Mouse (Mus musculus) heart, embryonic 14.5 days (tissue): ENCODE data around the gene Mob3b. TPM values are rescaled to one million over a fixed set of nuclear protein-coding genes. Genes with fewer than 3 reads are reported as not detected.

Experiments used
- ATAC-seq: fragments of 200-750 bp; cut with Nextera tagmentation; 2 replicates; pipeline ENCODE4 v1.8.0; 2017; ENCODE audit warnings: low read depth, moderate TSS enrichment; ENCODE audit not compliant: insufficient number of reproducible peaks, insufficient read depth, low FRiP score
- H3K27ac ChIP-seq, 2 experiments: fragments of 200-500 bp in 1 of 2; fragments of 300-500 bp in 1 of 2; sonication (generic) in 1 of 2; replicated peaks in 1 of 2; 2 replicates each; pipeline ENCODE4 v1.5.1; 2012 to 2014; ENCODE audit warnings: low read depth in 2 of 2, low read length in 2 of 2, control low read depth in 1 of 2, mild to moderate bottlenecking in 1 of 2, mixed read lengths in 1 of 2; ENCODE audit not compliant: control insufficient read depth in 1 of 2, insufficient read depth in 1 of 2
- H3K27me3 ChIP-seq: fragments of 300-500 bp; sonication (generic); 2 replicates; pipeline ENCODE4 v1.6.1; 2014; ENCODE audit warnings: mild to moderate bottlenecking, low read length, control low read depth; ENCODE audit not compliant: control insufficient read depth, insufficient read depth
- H3K36me3 ChIP-seq: fragments of 300-500 bp; sonication (generic); 2 replicates; pipeline ENCODE4 v1.6.1; 2014; ENCODE audit warnings: mild to moderate bottlenecking, control low read depth, low read length, mixed read lengths; ENCODE audit not compliant: control insufficient read depth, insufficient read depth
- H3K4me1 ChIP-seq, 2 experiments: fragments of 200-500 bp in 1 of 2; fragments of 300-500 bp in 1 of 2; sonication (generic) in 1 of 2; 2 replicates each; pipeline ENCODE4 v1.6.1; 2012 to 2014; ENCODE audit warnings: low read length in 2 of 2, control low read depth in 1 of 2, mixed read lengths in 1 of 2; ENCODE audit not compliant: control insufficient read depth in 2 of 2, insufficient read depth in 2 of 2
- H3K4me2 ChIP-seq: fragments of 300-500 bp; sonication (generic); 2 replicates; pipeline ENCODE4 v1.6.1; 2014; ENCODE audit warnings: mild to moderate bottlenecking, low read length
- H3K4me3 ChIP-seq, 2 experiments: fragments of 200-500 bp in 1 of 2; fragments of 300-500 bp in 1 of 2; sonication (generic) in 1 of 2; 2 replicates each; pipeline ENCODE4 v1.5.1; 2012 to 2014; ENCODE audit warnings: low read length in 2 of 2, mild to moderate bottlenecking in 2 of 2, control low read depth in 1 of 2, low read depth in 1 of 2, moderate library complexity in 1 of 2; ENCODE audit not compliant: control insufficient read depth in 1 of 2, insufficient read depth in 1 of 2
- H3K9ac ChIP-seq: fragments of 300-500 bp; sonication (generic); 2 replicates; pipeline ENCODE4 v1.6.1; 2014; ENCODE audit warnings: mild to moderate bottlenecking, low read length
- H3K9me3 ChIP-seq: fragments of 300-500 bp; sonication (generic); 2 replicates; pipeline ENCODE4 v1.6.1; 2016; ENCODE audit warnings: low read length, control low read depth; ENCODE audit not compliant: control insufficient read depth
- WGBS: fragments of 180-500 bp; shearing (Covaris S2); extraction: QIAGEN DNeasy Blood & Tissue Kit; methylation state at CpG from one replicate; pipeline ENCODE4 v1.1.7; 2014; 5-methylcytosine and 5-hydroxymethylcytosine counted together
- polyA plus RNA-seq: library from polyadenylated mRNA; unstranded; fragments of >200 nt; fragmentation: Nextera tagmentation; extraction: Ambion mirVana; gene quantifications from 2 replicates; pipeline ENCODE4 v1.2.1, GENCODE M21; 2014

Gene Mob3b
- polyA plus RNA-seq, 1 experiment from 2014 or later: 3.5 TPM

DNA sequence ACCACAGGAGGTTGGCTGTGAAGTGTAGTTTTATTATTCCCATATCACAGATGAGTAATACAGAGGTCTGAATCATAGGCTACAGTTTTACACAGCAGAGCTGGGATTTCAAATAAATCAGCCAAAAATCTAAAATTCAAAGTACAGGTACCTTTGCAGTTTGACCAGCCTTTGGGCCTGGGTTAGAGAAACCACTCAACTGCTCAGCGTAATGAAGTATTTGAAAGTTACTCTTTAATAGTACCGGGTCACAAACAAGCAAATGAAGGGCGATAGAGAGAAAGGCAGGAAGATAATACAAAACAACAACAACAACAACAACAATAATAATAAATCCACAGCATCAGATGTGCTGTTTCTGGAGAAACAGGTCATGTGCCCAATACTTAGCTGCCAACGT is 169.7 kb downstream of the Mob3b start:
- H3K4me1 ChIP-seq: peaks cover 10 to 14% of the 10 kb centered on the region in 2 experiments
- no peak overlapping the region for H3K4me2 ChIP-seq
- no peak overlapping the region for H3K27ac ChIP-seq
- no peak for ATAC-seq
- no peak overlapping the region for H3K4me3 ChIP-seq
- 90% methylated on average over 4 of the region's 4 CpGs for WGBS
- 0 out of 2 replicates have a peak, but pooled peaks cover 3% of the 10 kb centered on the region for H3K27me3 ChIP-seq
- H3K9me3 ChIP-seq: no peaks in the 10 kb centered on the region
- no peaks in the 10 kb centered on the region for H3K36me3 ChIP-seq
- no peak overlapping the region for H3K9ac ChIP-seq

DNA sequence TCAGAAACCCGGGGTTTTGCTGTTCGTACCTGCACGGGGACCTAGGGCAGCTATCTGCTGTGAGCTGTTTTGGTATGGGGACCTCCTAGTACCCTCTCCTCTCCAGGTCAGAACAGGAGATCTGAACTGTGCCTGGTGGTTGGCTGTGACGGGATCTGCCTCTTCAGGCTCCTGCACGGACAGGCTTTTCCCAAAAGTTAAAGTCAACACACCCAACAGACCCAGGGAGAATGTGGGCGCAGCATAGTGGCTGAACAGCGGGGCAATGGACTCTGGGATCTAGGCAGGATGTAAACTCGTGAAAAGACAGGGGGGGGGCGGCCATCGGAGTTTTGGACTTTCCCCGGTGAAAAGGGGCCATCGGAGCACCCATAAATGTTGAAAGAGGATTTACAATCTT is 170.2 kb downstream of the Mob3b start:
- H3K27me3 ChIP-seq: 0 out of 2 replicates have a peak, but pooled peaks cover 3% of the 10 kb centered on the region
- H3K36me3 ChIP-seq: no peaks in the 10 kb centered on the region
- no peak overlapping the region for H3K9ac ChIP-seq
- ATAC-seq: no peak
- H3K4me3 ChIP-seq: no peak overlapping the region
- H3K4me2 ChIP-seq: no peak overlapping the region
- WGBS: 87% methylated on average over 12 of the region's 12 CpGs
- H3K4me1 ChIP-seq: peaks cover 10 to 12% of the 10 kb centered on the region in 2 experiments
- H3K9me3 ChIP-seq: no peaks in the 10 kb centered on the region
- H3K27ac ChIP-seq: no peak overlapping the region

DNA sequence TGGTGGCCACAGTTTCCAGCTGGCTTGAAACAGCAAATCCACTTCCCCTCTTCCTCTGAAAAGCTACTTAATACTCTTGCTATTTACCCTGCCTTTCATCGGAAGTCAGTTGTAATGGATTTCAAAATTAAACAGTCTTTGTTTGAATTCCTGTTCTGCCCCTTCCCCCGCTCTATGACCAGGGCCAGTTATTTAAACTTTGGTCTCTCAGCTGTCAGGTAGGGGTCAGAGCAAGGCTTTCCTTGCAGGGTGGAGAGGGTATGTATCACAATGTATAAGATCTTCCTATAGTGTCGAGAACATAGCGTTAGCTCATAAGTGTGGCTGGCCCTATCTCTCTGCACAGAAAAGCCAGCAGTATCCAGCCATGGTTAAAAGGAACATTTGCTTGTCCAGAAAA is 170.6 kb downstream of the Mob3b start:
- no peak overlapping the region for H3K9ac ChIP-seq
- 0 out of 2 replicates have a peak, but pooled peaks cover 1% of the 10 kb centered on the region for H3K27me3 ChIP-seq
- no peak overlapping the region for H3K4me2 ChIP-seq
- no peaks in the 10 kb centered on the region for H3K9me3 ChIP-seq
- no peak overlapping the region for H3K27ac ChIP-seq
- H3K4me1 ChIP-seq: peaks cover 12% of the 10 kb centered on the region in 2 experiments
- H3K36me3 ChIP-seq: no peaks in the 10 kb centered on the region
- ATAC-seq: no peak
- 81% methylated on average over 4 of the region's 4 CpGs for WGBS
- H3K4me3 ChIP-seq: no peak overlapping the region

DNA sequence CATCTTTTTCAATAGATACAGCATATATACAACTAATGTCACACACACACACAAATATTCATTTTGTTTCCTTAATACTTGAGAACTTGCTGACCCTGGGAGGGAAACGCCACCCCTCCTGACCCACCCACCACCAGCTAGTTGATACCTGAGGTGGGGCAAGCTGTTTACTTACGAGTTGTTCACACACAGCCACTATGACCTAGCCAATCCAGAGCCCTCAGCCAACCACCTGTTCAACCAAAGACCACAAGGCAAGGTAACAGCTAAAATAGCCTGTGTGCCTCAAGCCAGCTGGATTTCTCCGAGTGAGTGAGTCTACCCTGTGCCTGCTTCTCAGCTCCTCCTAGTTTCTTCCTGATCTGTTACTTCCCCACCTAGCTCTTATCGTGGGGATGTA is 172.9 kb downstream of the Mob3b start:
- Histone ChIP-seq H3K27ac (no peak overlapping the region), H3K4me3 (no peak overlapping the region), H3K9me3 (no peaks in the 10 kb centered on the region), H3K9ac (no peak overlapping the region), H3K4me2 (no peak overlapping the region), H3K36me3 (no peaks in the 10 kb centered on the region), H3K27me3 (no peaks in the 10 kb centered on the region), H3K4me1 (peaks cover 14 to 15% of the 10 kb centered on the region in 2 experiments)
- WGBS: 87% methylated on average over 4 of the region's 4 CpGs
- no peak for ATAC-seq

DNA sequence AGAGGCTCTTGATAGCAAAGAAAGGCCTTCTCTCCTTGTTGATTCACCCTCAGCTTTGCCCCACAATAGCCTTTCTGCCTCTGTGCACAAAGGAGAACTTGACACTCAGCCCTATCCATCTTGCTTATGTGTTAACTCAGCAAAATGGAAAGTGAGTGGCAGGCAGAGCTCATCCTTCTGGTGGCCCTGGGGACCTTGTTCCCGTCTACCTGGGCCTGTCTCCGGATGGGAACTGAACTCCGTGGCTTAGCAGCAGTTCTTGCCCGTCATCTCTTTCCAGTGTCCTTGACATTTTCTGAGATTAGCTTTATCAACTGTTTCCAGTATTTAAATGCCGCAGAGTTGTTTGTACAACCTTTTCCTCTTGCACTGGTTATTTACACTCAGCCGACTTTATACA is 173.8 kb downstream of the Mob3b start:
- Histone ChIP-seq H3K27ac (no peak overlapping the region), H3K4me1 (peaks cover 14 to 15% of the 10 kb centered on the region in 2 experiments), H3K27me3 (no peaks in the 10 kb centered on the region), H3K36me3 (no peaks in the 10 kb centered on the region), H3K9me3 (no peaks in the 10 kb centered on the region), H3K4me2 (no peak overlapping the region), H3K4me3 (no peak overlapping the region), H3K9ac (no peak overlapping the region)
- 25% methylated on average over 6 of the region's 6 CpGs for WGBS
- ATAC-seq: no peak

DNA sequence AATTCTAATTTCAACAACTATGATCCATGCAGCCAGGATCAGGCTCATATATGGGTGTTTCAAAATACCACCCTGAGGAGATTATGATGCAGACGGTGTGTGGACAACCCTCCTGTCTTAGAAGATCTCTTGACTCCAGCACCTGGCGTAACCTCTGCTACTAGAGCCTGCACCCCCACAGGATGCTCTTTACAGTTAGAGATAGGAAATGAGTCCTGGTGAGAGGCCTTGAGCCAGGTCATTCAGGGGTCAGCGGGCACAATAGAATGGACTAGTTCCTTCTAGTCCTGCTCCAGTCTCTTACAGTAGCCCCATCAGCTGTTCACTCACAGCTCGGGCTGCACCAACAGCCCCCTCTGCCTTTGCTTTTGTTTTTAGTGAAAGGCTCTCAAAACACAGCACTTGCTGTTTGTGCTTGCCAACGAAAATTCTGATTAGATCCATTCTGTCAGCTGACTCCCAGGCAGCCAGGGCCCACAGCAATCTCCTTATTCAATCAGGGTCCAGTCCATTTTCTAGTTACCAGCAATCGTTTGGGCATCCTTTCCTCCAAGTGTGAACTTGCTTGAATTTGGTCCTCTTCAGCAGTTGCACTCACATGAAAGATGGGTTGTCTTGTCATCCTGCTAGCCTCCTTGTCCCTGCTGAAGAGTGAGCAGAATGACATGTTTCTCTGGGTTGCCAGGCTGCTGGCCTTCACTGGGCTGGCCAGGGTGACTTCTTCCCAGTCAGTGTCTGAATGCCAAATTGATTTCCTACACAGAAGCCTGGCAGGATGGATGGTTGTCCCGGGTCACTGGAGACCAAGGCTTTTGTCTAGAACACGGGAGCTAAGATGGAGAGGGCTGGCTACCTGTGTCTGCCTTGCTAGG is 175.7 kb downstream of the Mob3b start:
- H3K4me3 ChIP-seq: no peak overlapping the region
- WGBS: 55% methylated on average over 8 of the region's 8 CpGs

DNA sequence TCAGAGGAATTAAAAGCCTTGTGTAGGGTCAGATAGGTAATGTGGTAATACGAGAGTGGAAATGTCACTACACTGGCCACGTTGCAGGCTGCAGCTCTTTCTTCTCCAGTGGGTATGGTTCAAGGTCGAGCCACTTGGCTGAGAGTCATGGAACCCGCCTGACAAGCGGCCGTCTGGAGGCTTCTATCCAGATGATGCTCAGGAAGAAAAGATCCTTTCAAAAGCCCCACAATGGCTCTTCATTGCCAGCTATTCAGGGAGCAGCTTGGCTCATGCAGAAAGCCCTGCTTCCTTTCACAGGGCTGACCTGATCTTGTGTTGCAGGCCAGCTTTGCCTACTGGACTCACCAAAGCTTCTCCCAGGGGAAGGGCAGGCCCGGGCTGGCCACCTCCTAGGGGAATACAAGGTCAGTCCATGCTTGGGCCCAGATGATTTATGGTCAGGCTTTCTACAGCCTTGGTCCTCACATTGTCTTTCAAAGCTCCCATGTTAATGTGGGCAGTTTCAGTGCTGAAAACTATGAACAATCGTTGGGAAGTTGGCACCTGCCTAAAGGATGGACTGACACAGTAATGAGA is 176.7 kb downstream of the Mob3b start:
- 82% methylated on average over 8 of the region's 8 CpGs for WGBS
- Histone ChIP-seq H3K36me3 (no peaks in the 10 kb centered on the region), H3K9ac (no peak overlapping the region), H3K9me3 (no peaks in the 10 kb centered on the region), H3K4me3 (no peak overlapping the region), H3K4me1 (peaks cover 18 to 26% of the 10 kb centered on the region in 2 experiments), H3K27ac (no peak overlapping the region), H3K4me2 (no peak overlapping the region), H3K27me3 (no peaks in the 10 kb centered on the region)
- ATAC-seq: no peak

More for the DNA sequence above, 175.7 kb downstream of the Mob3b start:
- no peak for ATAC-seq
- Histone ChIP-seq H3K4me2 (no peak overlapping the region), H3K27ac (no peak overlapping the region), H3K27me3 (no peaks in the 10 kb centered on the region), H3K9ac (no peak overlapping the region), H3K9me3 (no peaks in the 10 kb centered on the region), H3K36me3 (no peaks in the 10 kb centered on the region), H3K4me1 (peaks cover 18 to 21% of the 10 kb centered on the region in 2 experiments)
